Mouse (Mus musculus): Measurements from ENCODE around the gene Myo18b.

- TF ChIP-seq POLR2A (IDR thresholded peaks at IDR 0.05; ENCODE audit: low read depth, low read length) (no peak), CTCF (IDR thresholded peaks at IDR 0.05; ENCODE audit: extremely low read depth, insufficient read depth, insufficient read length, insufficient replicate concordance) (peak; percentile 30; the same call in 1 of the 2 replicates)
Measured at GRCm38 (mm10) chr5:112876846-112877390, 19.2 kb downstream of the Myo18b start.

Data from spleen, adult 2 months (tissue).